Mouse (Mus musculus) MEL (cell line): ENCODE data around the gene Aldh1a3.

Experiments used
- BHLHE40 ChIP-seq: IDR thresholded peaks from 2 replicates; pipeline ENCODE4 v1.6.1; 2012; ENCODE audit warnings: low read depth, mild to moderate bottlenecking, inconsistent platforms, low read length, improper control_type of control experiment, borderline replicate concordance
- CTCF ChIP-seq, 3 experiments: IDR thresholded peaks in 2 of 3; conservative IDR thresholded peaks in 1 of 3; 2 replicates each; pipeline ENCODE4 v1.5.1; 2011 to 2012; ENCODE audit warnings: low read length in 3 of 3, low read depth in 2 of 3, mild to moderate bottlenecking in 2 of 3, improper control_type of control experiment in 1 of 3, inconsistent platforms in 1 of 3, mixed read lengths in 1 of 3, moderate library complexity in 1 of 3; ENCODE audit not compliant: control insufficient read depth in 1 of 3, insufficient read depth in 1 of 3, poor library complexity in 1 of 3, severe bottlenecking in 1 of 3
- E2F4 ChIP-seq: IDR thresholded peaks from 2 replicates; pipeline ENCODE4 v1.6.1; 2011; ENCODE audit warnings: low read depth, low read length, improper control_type of control experiment, borderline replicate concordance
- GATA1 ChIP-seq: IDR thresholded peaks from 2 replicates; pipeline ENCODE4 v1.6.1; 2011; ENCODE audit warnings: low read depth, low read length, improper control_type of control experiment
- HCFC1 ChIP-seq: IDR thresholded peaks from 2 replicates; pipeline ENCODE4 v1.6.1; 2012; ENCODE audit warnings: low read depth, mild to moderate bottlenecking, inconsistent platforms, low read length, improper control_type of control experiment, moderate library complexity
- MAZ ChIP-seq: IDR thresholded peaks from 2 replicates; pipeline ENCODE4 v1.6.1; 2012; ENCODE audit warnings: low read depth, mild to moderate bottlenecking, inconsistent platforms, low read length, improper control_type of control experiment
- POLR2A ChIP-seq, 2 experiments: IDR thresholded peaks; 2 replicates each; pipeline ENCODE4 v1.6.1; 2011 to 2012; ENCODE audit warnings: low read length in 2 of 2, mild to moderate bottlenecking in 2 of 2, control low read depth in 1 of 2, improper control_type of control experiment in 1 of 2, low read depth in 1 of 2, moderate library complexity in 1 of 2; ENCODE audit not compliant: control insufficient read depth in 1 of 2, insufficient read depth in 1 of 2, poor library complexity in 1 of 2
- POLR2AphosphoS5 ChIP-seq: IDR thresholded peaks from 2 replicates; pipeline ENCODE4 v1.6.1; 2012; ENCODE audit warnings: low read depth, borderline replicate concordance, mild to moderate bottlenecking, inconsistent platforms, low read length, moderate library complexity, mixed read lengths
- SIN3A ChIP-seq: IDR thresholded peaks from 2 replicates; pipeline ENCODE4 v1.6.1; 2012; ENCODE audit warnings: low read length, improper control_type of control experiment, inconsistent platforms
- SMC3 ChIP-seq: IDR thresholded peaks from 2 replicates; pipeline ENCODE4 v1.6.1; 2011; ENCODE audit warnings: low read depth, low read length, improper control_type of control experiment
- TAL1 ChIP-seq: IDR thresholded peaks from 2 replicates; pipeline ENCODE4 v1.6.1; 2012; ENCODE audit warnings: mild to moderate bottlenecking, inconsistent platforms, low read length, moderate library complexity, mixed read lengths
- USF1 ChIP-seq: IDR thresholded peaks from 2 replicates; pipeline ENCODE4 v1.6.1; 2014; ENCODE audit warnings: low read depth, mild to moderate bottlenecking, inconsistent platforms, low read length, improper control_type of control experiment, moderate library complexity
- ZC3H11A ChIP-seq: IDR thresholded peaks from 2 replicates; pipeline ENCODE4 v1.6.1; 2012; ENCODE audit warnings: low read depth, mild to moderate bottlenecking, inconsistent platforms, low read length, improper control_type of control experiment
- ZMIZ1 ChIP-seq: IDR thresholded peaks from 2 replicates; pipeline ENCODE4 v1.6.1; 2012; ENCODE audit warnings: low read depth, mild to moderate bottlenecking, inconsistent platforms, low read length, improper control_type of control experiment, moderate library complexity

DNA sequence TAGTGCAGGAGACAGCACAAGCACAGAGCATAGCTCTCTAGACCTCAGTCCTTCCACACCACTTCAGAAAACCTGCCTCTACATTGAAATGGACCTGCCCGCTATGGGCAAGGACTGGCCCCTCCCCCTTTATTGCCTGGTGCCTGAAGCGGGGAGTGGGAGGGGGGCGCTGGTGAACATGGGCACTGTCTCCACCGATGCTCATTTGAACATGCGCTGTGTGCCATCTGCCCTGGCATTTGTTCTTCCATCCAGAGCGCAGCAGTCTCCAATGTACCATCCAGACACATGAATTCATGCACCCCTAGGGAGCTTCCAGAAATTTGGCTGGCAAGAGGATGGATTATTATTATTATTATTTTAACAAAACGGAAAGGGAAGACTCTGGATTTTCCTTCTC, 14.2 kb downstream of the Aldh1a3 start:
- no peak for TF ChIP-seq MAZ
- TF ChIP-seq USF1, result no peak
- no peak for TF ChIP-seq ZMIZ1
- TF ChIP-seq E2F4, result no peak
- TF ChIP-seq ZC3H11A, result no peak
- no peak for TF ChIP-seq CTCF (IDR thresholded peaks at IDR 0.05 in 2 of 3, conservative IDR thresholded peaks at IDR 0.05 in 1 of 3; ENCODE audit: control insufficient read depth in 1 of 3, insufficient read depth in 1 of 3, low read depth in 2 of 3, low read length in 3 of 3, poor library complexity in 1 of 3, severe bottlenecking in 1 of 3)
- TF ChIP-seq POLR2A (IDR thresholded peaks at IDR 0.05; ENCODE audit: control insufficient read depth in 1 of 2, insufficient read depth in 1 of 2, low read depth in 1 of 2, low read length in 2 of 2, poor library complexity in 1 of 2), result no peak
- TF ChIP-seq SIN3A, result no peak
- no peak for TF ChIP-seq TAL1
- no peak for TF ChIP-seq POLR2AphosphoS5
- TF ChIP-seq HCFC1, result no peak
- TF ChIP-seq GATA1, result no peak
- no peak for TF ChIP-seq SMC3
- TF ChIP-seq BHLHE40, result no peak
